Mouse (Mus musculus) ES-Bruce4 (cell line): ENCODE measurements around the gene Pdk4.

ENCODE experiments used
- CTCF ChIP-seq: IDR thresholded peaks from one replicate; pipeline ENCODE4 v1.8.1; 2011; ENCODE audit warnings: low read depth, low read length
- EP300 ChIP-seq: IDR thresholded peaks from 2 replicates; pipeline ENCODE4 v1.6.1; 2011; ENCODE audit warnings: low read depth, low read length; ENCODE audit not compliant: insufficient read depth

DNA sequence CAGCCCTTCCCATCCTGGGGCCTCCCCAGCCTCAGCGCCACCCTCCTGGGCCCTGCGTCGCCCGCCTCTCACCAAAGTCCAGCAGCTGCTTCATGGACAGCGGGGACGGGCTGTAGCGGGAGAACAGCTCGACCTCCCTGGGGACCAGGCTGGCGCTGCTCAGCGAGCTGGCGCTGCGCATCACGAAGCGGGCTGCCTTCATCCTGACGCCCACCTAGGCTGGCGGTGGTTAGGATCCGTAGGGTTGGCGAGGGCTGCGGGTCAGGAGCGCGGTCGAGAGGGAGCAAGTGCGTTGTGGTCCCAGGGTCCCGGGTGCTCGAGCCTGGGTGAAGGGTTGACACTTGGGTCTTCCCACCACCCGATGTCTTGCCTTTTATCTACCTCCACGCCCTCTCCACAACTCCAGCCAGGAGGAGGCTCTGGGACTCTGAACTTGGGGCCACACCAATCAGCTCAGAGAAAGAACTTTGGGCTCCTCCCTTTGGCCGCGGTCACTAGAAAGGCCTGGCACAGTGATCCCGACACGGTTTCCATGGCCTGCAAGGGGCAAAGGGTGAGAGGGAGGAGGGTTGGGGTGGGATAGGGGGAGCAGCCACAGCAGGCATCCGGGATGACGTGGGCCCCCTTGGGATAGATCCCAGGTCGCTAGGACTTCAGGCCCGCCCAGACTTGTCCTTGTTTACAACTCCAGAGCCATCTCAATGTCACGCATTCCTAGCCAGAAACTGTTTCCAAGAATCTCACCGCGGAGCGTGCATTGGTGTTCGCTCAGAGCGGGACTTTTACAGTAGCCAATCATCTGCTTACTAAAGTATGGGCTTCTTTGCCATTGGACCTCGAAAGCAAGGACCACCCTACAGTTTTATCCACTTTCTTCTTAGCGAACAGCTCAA, at the start of gene Pdk4:
- no peak for TF ChIP-seq CTCF
- peak; percentile 88 for TF ChIP-seq EP300
